Comparison of ENCODE assay signal across 25 mouse cellular contexts in genomic region chrX:53724596-53724995, GRCm38 (mm10). TPM values are rescaled to one million over a fixed set of nuclear protein-coding genes. Genes with fewer than 3 reads are reported as not detected.
A peak's percentile ranks its signal among the peaks of the same experiment; 100 is the strongest.
DNase-seq lines count a peak whose midpoint lies in the region; ATAC-seq and TF ChIP-seq lines count a peak whose summit lies in the region.
"Had no signal": no experiment of that assay in that cellular context is flagged by ENCODE, and none has a peak within 500 bp of the region (broad histone marks: within the 10 kb centered on the region; RNA-seq: fewer than 3 reads in every experiment).

Gene 4930502E18Rik (plus strand): TSS chrX:53724826.

- H3K27me3 ChIP-seq in testis, adult 2 months (ENCODE audit: control insufficient read depth, insufficient read depth, low read length) = no peaks in the 10 kb centered on the region
- H3K27me3 ChIP-seq in midbrain, embryonic 13.5 days = no peaks in the 10 kb centered on the region
- H3K27me3 ChIP-seq: CH12.LX; embryonic facial prominence, embryonic 12.5 days; forebrain, embryonic 13.5 days; forebrain, embryonic 15.5 days had no signal

- H3K4me1 ChIP-seq in testis, adult 2 months (ENCODE audit: control insufficient read depth, insufficient read depth, low read length) = no peaks in the 10 kb centered on the region
- no peaks in the 10 kb centered on the region for H3K4me1 ChIP-seq in midbrain, embryonic 13.5 days (replicated peaks)
- H3K4me1 ChIP-seq: embryonic facial prominence, embryonic 10.5 days; embryonic facial prominence, embryonic 12.5 days; forebrain, embryonic 13.5 days; forebrain, embryonic 15.5 days had no signal

- DNase-seq in testis, postnatal 10 days (ENCODE audit: low spot score) = no peak
- DNase-seq in R1 (ENCODE audit: low read depth, low spot score) = peak; percentile 21
- peak; percentile 50 for DNase-seq in testis, postnatal 14 days (ENCODE audit: low spot score)
- DNase-seq in ovary, postnatal 14 days (ENCODE audit: low spot score) = no peak
- DNase-seq: adrenal gland, adult 8-10 months; adrenal gland, postnatal 36 days; B cell, adult 2 months; cerebellum, adult 11-12 months; cerebellum, adult 2 months; cerebellum, adult 9-10 months; cerebellum, postnatal 10 days; cerebellum, postnatal 25 days; forebrain, postnatal 0 days had no signal

- H3K4me2 ChIP-seq in midbrain, embryonic 13.5 days (replicated peaks) = no peak within 1 kb of the TSS
- H3K4me2 ChIP-seq: embryonic facial prominence, embryonic 12.5 days; forebrain, embryonic 13.5 days; forebrain, embryonic 15.5 days had no signal

- H3K36me3 ChIP-seq in testis, adult 2 months (ENCODE audit: control insufficient read depth, insufficient read depth, low read length) = no peaks in the 10 kb centered on the region
- H3K36me3 ChIP-seq in midbrain, embryonic 13.5 days = no peaks in the 10 kb centered on the region
- H3K36me3 ChIP-seq: embryonic facial prominence, embryonic 10.5 days; embryonic facial prominence, embryonic 12.5 days; forebrain, embryonic 15.5 days; G1E had no signal

- no peak for TF ChIP-seq POLR2A in testis, adult 2 months (IDR thresholded peaks at IDR 0.05; ENCODE audit: control insufficient read depth, low read depth, low read length)

- 81% methylated on average over 11 of the region's 11 CpGs for WGBS in midbrain, embryonic 13.5 days

- TF ChIP-seq CTCF in testis, adult 2 months (IDR thresholded peaks at IDR 0.05; ENCODE audit: control insufficient read depth, insufficient read depth, insufficient replicate concordance, low read depth, low read length) = no peak

- ATAC-seq in midbrain, embryonic 13.5 days = no peak
- ATAC-seq: activated CD4-positive, CD25-positive, alpha-beta regulatory T cell, adult 4 months; CD4-positive, CD25-positive, alpha-beta regulatory T cell, adult 4 months; forebrain, embryonic 13.5 days; forebrain, embryonic 15.5 days; forebrain, postnatal 0 days; Patski had no signal

- H3K9me3 ChIP-seq in midbrain, embryonic 13.5 days = no peaks in the 10 kb centered on the region
- H3K9me3 ChIP-seq: embryonic facial prominence, embryonic 10.5 days; embryonic facial prominence, embryonic 12.5 days; forebrain, embryonic 13.5 days; forebrain, embryonic 15.5 days; G1E had no signal

- H3K4me3 ChIP-seq in testis, adult 2 months (ENCODE audit: control insufficient read depth, low read depth, low read length) = peak within 1 kb of the TSS; percentile 49
- no peak within 1 kb of the TSS for H3K4me3 ChIP-seq in midbrain, embryonic 13.5 days (replicated peaks)
- H3K4me3 ChIP-seq: embryonic facial prominence, embryonic 10.5 days; embryonic facial prominence, embryonic 12.5 days; forebrain, embryonic 13.5 days; forebrain, embryonic 15.5 days had no signal

- peak within 1 kb of the TSS; percentile 36; the same call in 1 of the 2 replicates for H3K27ac ChIP-seq in testis, adult 2 months (ENCODE audit: control insufficient read depth, insufficient read depth, low read depth, low read length)
- H3K27ac ChIP-seq in midbrain, embryonic 13.5 days = no peak within 1 kb of the TSS
- H3K27ac ChIP-seq: embryonic facial prominence, embryonic 10.5 days; embryonic facial prominence, embryonic 12.5 days; forebrain, embryonic 13.5 days; forebrain, embryonic 15.5 days had no signal

- H3K9ac ChIP-seq in midbrain, embryonic 13.5 days (replicated peaks) = no peak within 1 kb of the TSS
- H3K9ac ChIP-seq: embryonic facial prominence, embryonic 12.5 days; forebrain, embryonic 13.5 days; forebrain, embryonic 15.5 days; forebrain, postnatal 0 days had no signal

RNA-seq across cellular contexts. Expression of gene 4930502E18Rik, which starts in this region (rescaled TPM):
- 2.5 and 5.6 TPM in 2 replicates for polyA plus RNA-seq in testis, adult 2 months (2012; rRNA removed)
- 0.11 TPM in 1 of 2 replicates, not detected in the other for polyA plus RNA-seq in midbrain, embryonic 13.5 days (2015; fragmentation: Nextera tagmentation; extraction: Ambion mirVana)
- polyA plus RNA-seq: activated CD4-positive, CD25-positive, alpha-beta regulatory T cell, adult 4 months; CD4-positive, CD25-positive, alpha-beta regulatory T cell, adult 4 months; embryonic facial prominence, embryonic 14.5 days; forebrain, embryonic 13.5 days; G1E; Patski had no signal

Comparison
In these comparisons a context has a peak if more than half of its experiments do, and no peak if none do; other contexts are left out.
1. DNase-seq: peak in R1 (single experiment) and testis, postnatal 14 days (single experiment); none in testis, postnatal 10 days (single experiment) and ovary, postnatal 14 days (single experiment).